Mouse (Mus musculus) MEL (cell line): Measurements from ENCODE around the gene Izumo4.

Experiments used
- CHD2 ChIP-seq: IDR thresholded peaks from 2 replicates; pipeline ENCODE4 v1.6.1; 2011; ENCODE audit warnings: low read length, improper control_type of control experiment
- CTCF ChIP-seq, 3 experiments: IDR thresholded peaks in 2 of 3; conservative IDR thresholded peaks in 1 of 3; 2 replicates each; pipeline ENCODE4 v1.5.1; 2011 to 2012; ENCODE audit warnings: low read length in 3 of 3, low read depth in 2 of 3, mild to moderate bottlenecking in 2 of 3, improper control_type of control experiment in 1 of 3, inconsistent platforms in 1 of 3, mixed read lengths in 1 of 3, moderate library complexity in 1 of 3; ENCODE audit not compliant: control insufficient read depth in 1 of 3, insufficient read depth in 1 of 3, poor library complexity in 1 of 3, severe bottlenecking in 1 of 3
- E2F4 ChIP-seq: IDR thresholded peaks from 2 replicates; pipeline ENCODE4 v1.6.1; 2011; ENCODE audit warnings: low read depth, low read length, improper control_type of control experiment, borderline replicate concordance
- ELF1 ChIP-seq: IDR thresholded peaks from 2 replicates; pipeline ENCODE4 v1.6.1; 2014; ENCODE audit warnings: low read depth, mild to moderate bottlenecking, inconsistent platforms, low read length, improper control_type of control experiment, moderate library complexity
- EP300 ChIP-seq, 2 experiments: IDR thresholded peaks; 2 replicates each; pipeline ENCODE4 v1.6.1; 2011; ENCODE audit warnings: improper control_type of control experiment in 2 of 2, low read length in 2 of 2, low read depth in 1 of 2, mild to moderate bottlenecking in 1 of 2
- NELFE ChIP-seq: IDR thresholded peaks from 2 replicates; pipeline ENCODE4 v1.6.1; 2011; ENCODE audit warnings: low read depth, low read length, improper control_type of control experiment
- POLR2A ChIP-seq, 2 experiments: IDR thresholded peaks; 2 replicates each; pipeline ENCODE4 v1.6.1; 2011 to 2012; ENCODE audit warnings: low read length in 2 of 2, mild to moderate bottlenecking in 2 of 2, control low read depth in 1 of 2, improper control_type of control experiment in 1 of 2, low read depth in 1 of 2, moderate library complexity in 1 of 2; ENCODE audit not compliant: control insufficient read depth in 1 of 2, insufficient read depth in 1 of 2, poor library complexity in 1 of 2
- POLR2AphosphoS2 ChIP-seq: IDR thresholded peaks from 2 replicates; pipeline ENCODE4 v1.6.1; 2011; ENCODE audit warnings: low read length, improper control_type of control experiment
- POLR2AphosphoS5 ChIP-seq: IDR thresholded peaks from 2 replicates; pipeline ENCODE4 v1.6.1; 2012; ENCODE audit warnings: low read depth, borderline replicate concordance, mild to moderate bottlenecking, inconsistent platforms, low read length, moderate library complexity, mixed read lengths
- TAL1 ChIP-seq: IDR thresholded peaks from 2 replicates; pipeline ENCODE4 v1.6.1; 2012; ENCODE audit warnings: mild to moderate bottlenecking, inconsistent platforms, low read length, moderate library complexity, mixed read lengths
- TCF12 ChIP-seq: IDR thresholded peaks from 2 replicates; pipeline ENCODE4 v1.6.1; 2014; ENCODE audit warnings: low read depth, mild to moderate bottlenecking, inconsistent platforms, low read length, improper control_type of control experiment, moderate library complexity
- UBTF ChIP-seq: IDR thresholded peaks from 2 replicates; pipeline ENCODE4 v1.6.1; 2012; ENCODE audit warnings: low read depth, mild to moderate bottlenecking, inconsistent platforms, low read length, improper control_type of control experiment, moderate library complexity, borderline replicate concordance; ENCODE audit not compliant: insufficient read depth
- USF1 ChIP-seq: IDR thresholded peaks from 2 replicates; pipeline ENCODE4 v1.6.1; 2014; ENCODE audit warnings: low read depth, mild to moderate bottlenecking, inconsistent platforms, low read length, improper control_type of control experiment, moderate library complexity
- ZMIZ1 ChIP-seq: IDR thresholded peaks from 2 replicates; pipeline ENCODE4 v1.6.1; 2012; ENCODE audit warnings: low read depth, mild to moderate bottlenecking, inconsistent platforms, low read length, improper control_type of control experiment, moderate library complexity

GRCm38 (mm10) chr10:80697812-80698211, 4.2 kb upstream of the Izumo4 start:
- no peak for TF ChIP-seq UBTF
- TF ChIP-seq NELFE = no peak
- TF ChIP-seq POLR2A (IDR thresholded peaks at IDR 0.05; ENCODE audit: control insufficient read depth in 1 of 2, insufficient read depth in 1 of 2, low read depth in 1 of 2, low read length in 2 of 2, poor library complexity in 1 of 2) = peak in 1 of 2 experiments; percentile 41; a peak in 1 of 4 replicates
- TF ChIP-seq TCF12 = peak; percentile 100
- TF ChIP-seq TAL1 = peak; percentile 100
- TF ChIP-seq ZMIZ1 = peak; percentile 85
- TF ChIP-seq POLR2AphosphoS2 = peak; percentile 84
- no peak for TF ChIP-seq POLR2AphosphoS5
- TF ChIP-seq ELF1 = peak; percentile 54; the same call in 1 of the 2 replicates
- TF ChIP-seq CTCF (IDR thresholded peaks at IDR 0.05 in 2 of 3, conservative IDR thresholded peaks at IDR 0.05 in 1 of 3; ENCODE audit: control insufficient read depth in 1 of 3, insufficient read depth in 1 of 3, low read depth in 2 of 3, low read length in 3 of 3, poor library complexity in 1 of 3, severe bottlenecking in 1 of 3) = no peak
- peak; percentile 95 to 99 for TF ChIP-seq EP300 (IDR thresholded peaks at IDR 0.05; ENCODE audit: low read depth in 1 of 2, low read length in 2 of 2)
- TF ChIP-seq E2F4 = 0 out of 2 replicates have a peak, but pooled peaks have one; percentile 48
- TF ChIP-seq USF1 = 0 out of 2 replicates have a peak, but pooled peaks have one; percentile 12
- no peak for TF ChIP-seq CHD2
